Mouse (Mus musculus): Measurements from ENCODE around the gene Retreg1. TPM values are rescaled to one million over a fixed set of nuclear protein-coding genes. Genes with fewer than 3 reads are reported as not detected.

Gene Retreg1
- total RNA-seq, 1 experiment, result 7.1 TPM

DNA sequence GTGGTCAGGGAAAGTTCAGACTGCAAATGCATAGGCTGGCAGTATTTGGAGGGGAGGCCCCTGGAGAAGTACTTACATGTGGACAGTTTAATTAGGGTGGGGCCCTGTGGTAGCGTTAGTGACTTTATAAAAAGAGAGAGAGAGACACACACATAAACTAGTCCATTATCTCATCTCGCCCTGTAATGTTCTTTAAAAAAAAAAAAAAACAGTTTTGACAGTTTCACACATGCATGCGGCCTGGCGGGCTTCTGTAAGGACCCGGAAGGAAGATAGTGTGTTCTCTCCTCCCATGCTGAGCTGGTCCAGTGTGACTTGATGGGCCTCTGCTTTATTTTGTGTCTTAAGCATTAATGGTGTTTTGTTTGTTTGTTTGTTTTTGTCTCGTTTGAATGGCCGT, 95.5 kb downstream of the Retreg1 start:
- no peaks in the 10 kb centered on the region for H3K4me1 ChIP-seq (ENCODE audit: control insufficient read depth in 2 of 2, insufficient read depth in 2 of 2, low read length in 2 of 2, poor library complexity in 1 of 2)
- no peak overlapping the region for H3K9ac ChIP-seq (ENCODE audit: insufficient read depth, low read depth, low read length, poor library complexity, severe bottlenecking)
- H3K36me3 ChIP-seq (ENCODE audit: control insufficient read depth, insufficient read depth, low read length, poor library complexity, severe bottlenecking), result no peaks in the 10 kb centered on the region
- in situ Hi-C loops (cut with MboI; ENCODE audit: low sequenced_read_pairs in 2 of 2, unreplicated experiment in 2 of 2), result no loop called here
- no peaks in the 10 kb centered on the region for H3K9me3 ChIP-seq (ENCODE audit: control insufficient read depth, insufficient read depth, low read depth, low read length)
- H3K4me3 ChIP-seq (ENCODE audit: insufficient read depth in 1 of 2, low read depth in 1 of 2, low read length in 2 of 2, poor library complexity in 1 of 2, severe bottlenecking in 1 of 2), result no peak overlapping the region
- no peak for TF ChIP-seq HCFC1 (IDR thresholded peaks at IDR 0.05; ENCODE audit: borderline replicate concordance, insufficient read depth, low read length)
- DNase-seq (ENCODE audit: low read depth, low spot score), result no peak
- no peak overlapping the region for H3K27ac ChIP-seq (ENCODE audit: insufficient read depth, low read depth, low read length, poor library complexity, severe bottlenecking)

DNA sequence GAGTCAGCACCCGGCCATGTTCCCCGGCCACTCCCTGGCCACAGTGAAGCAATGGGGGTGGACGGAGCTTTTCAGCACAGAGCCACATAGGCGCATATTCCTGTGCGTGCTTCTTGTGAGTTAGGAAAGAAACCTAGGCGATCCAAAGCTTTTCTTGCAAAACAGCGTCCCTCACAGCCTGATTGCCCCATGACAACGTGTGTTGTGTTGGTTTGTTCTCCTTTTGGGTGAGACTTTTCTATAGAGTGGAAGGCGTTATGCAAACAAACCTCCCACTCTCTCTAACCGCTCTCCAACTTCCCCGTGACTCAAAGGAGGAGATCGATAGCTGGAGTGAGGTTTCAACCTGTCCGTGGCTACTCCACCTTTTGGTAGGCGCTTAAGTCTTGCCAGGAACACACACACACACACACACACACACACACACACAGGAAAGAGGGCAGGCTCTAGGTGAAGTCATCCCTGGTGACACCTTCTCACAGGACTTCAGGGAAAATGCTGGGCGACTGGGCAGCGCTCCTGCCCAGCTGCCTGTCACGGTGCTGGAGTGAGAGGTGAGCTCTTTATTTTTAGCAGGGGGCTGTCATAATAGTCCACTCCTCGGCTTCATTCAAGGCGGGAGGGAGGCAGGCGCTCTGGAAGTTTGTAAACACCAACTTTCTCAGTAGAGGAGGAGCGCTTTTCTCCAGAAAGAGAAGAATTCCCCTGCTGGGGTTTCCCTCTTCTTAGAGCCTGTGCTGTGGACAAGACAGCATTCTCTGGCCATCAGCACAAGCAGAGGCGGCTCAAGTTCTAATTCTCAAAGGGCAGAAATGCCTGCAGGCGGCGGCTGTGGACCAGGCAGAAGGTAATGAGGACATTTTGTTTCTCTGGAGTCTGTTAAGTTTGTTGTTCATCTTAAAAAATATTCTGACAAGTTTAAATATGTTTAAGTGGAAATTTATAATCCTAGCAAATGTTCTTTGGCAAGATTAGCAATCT, 97.7 kb downstream of the Retreg1 start:
- TF ChIP-seq ZC3H11A (IDR thresholded peaks at IDR 0.05; ENCODE audit: borderline replicate concordance, low read depth, low read length) (no peak), HCFC1 (IDR thresholded peaks at IDR 0.05; ENCODE audit: borderline replicate concordance, insufficient read depth, low read length) (no peak), ZNF384 (IDR thresholded peaks at IDR 0.05; ENCODE audit: low read depth, low read length) (no peak), MAFK (IDR thresholded peaks at IDR 0.05; ENCODE audit: insufficient read depth, low read depth, low read length) (no peak), CHD2 (IDR thresholded peaks at IDR 0.05; ENCODE audit: low read depth, low read length) (no peak)
- Histone ChIP-seq H3K36me3 (ENCODE audit: control insufficient read depth, insufficient read depth, low read length, poor library complexity, severe bottlenecking) (no peaks in the 10 kb centered on the region), H3K27ac (ENCODE audit: insufficient read depth, low read depth, low read length, poor library complexity, severe bottlenecking) (no peak overlapping the region), H3K9me3 (ENCODE audit: control insufficient read depth, insufficient read depth, low read depth, low read length) (no peaks in the 10 kb centered on the region), H3K4me3 (ENCODE audit: insufficient read depth in 1 of 2, low read depth in 1 of 2, low read length in 2 of 2, poor library complexity in 1 of 2, severe bottlenecking in 1 of 2) (0 out of 4 replicates have a peak overlapping the region, but pooled peaks have one; percentile 2), H3K9ac (ENCODE audit: insufficient read depth, low read depth, low read length, poor library complexity, severe bottlenecking) (no peak overlapping the region), H3K4me1 (ENCODE audit: control insufficient read depth in 2 of 2, insufficient read depth in 2 of 2, low read length in 2 of 2, poor library complexity in 1 of 2) (no peaks in the 10 kb centered on the region)
- in situ Hi-C loops (cut with MboI; ENCODE audit: low sequenced_read_pairs in 2 of 2, unreplicated experiment in 2 of 2), result no loop called here
- no peak for DNase-seq (ENCODE audit: low read depth, low spot score)

DNA sequence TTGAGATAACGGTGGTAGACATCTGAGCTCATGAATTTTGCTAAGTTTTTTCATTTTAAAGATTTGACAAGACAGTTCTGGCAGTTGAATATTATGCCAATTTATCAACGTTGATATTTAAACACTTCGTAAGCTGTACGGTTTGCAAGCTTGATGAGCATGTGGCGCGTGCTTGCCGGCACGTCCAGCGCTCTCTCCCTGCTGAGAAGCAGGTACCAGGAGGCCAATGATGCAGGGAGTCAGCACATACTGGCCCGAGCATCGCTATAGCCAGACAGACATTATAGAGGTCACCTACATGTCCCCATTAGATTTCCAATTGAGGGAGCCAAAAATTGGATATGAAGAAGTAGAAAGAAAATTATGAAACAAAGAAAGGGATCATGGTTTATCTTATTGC, 98.5 kb downstream of the Retreg1 start:
- in situ Hi-C loops (cut with MboI; ENCODE audit: low sequenced_read_pairs in 2 of 2, unreplicated experiment in 2 of 2), result no loop called here
- no peaks in the 10 kb centered on the region for H3K36me3 ChIP-seq (ENCODE audit: control insufficient read depth, insufficient read depth, low read length, poor library complexity, severe bottlenecking)
- H3K27ac ChIP-seq (ENCODE audit: insufficient read depth, low read depth, low read length, poor library complexity, severe bottlenecking), result no peak overlapping the region
- H3K9ac ChIP-seq (ENCODE audit: insufficient read depth, low read depth, low read length, poor library complexity, severe bottlenecking), result no peak overlapping the region
- no peaks in the 10 kb centered on the region for H3K9me3 ChIP-seq (ENCODE audit: control insufficient read depth, insufficient read depth, low read depth, low read length)
- DNase-seq (ENCODE audit: low read depth, low spot score), result no peak
- H3K4me1 ChIP-seq (ENCODE audit: control insufficient read depth in 2 of 2, insufficient read depth in 2 of 2, low read length in 2 of 2, poor library complexity in 1 of 2), result no peaks in the 10 kb centered on the region
- no peak for TF ChIP-seq ZNF384 (IDR thresholded peaks at IDR 0.05; ENCODE audit: low read depth, low read length)
- TF ChIP-seq ZC3H11A (IDR thresholded peaks at IDR 0.05; ENCODE audit: borderline replicate concordance, low read depth, low read length), result no peak
- TF ChIP-seq CHD2 (IDR thresholded peaks at IDR 0.05; ENCODE audit: low read depth, low read length), result no peak
- no peak for TF ChIP-seq MAFK (IDR thresholded peaks at IDR 0.05; ENCODE audit: insufficient read depth, low read depth, low read length)
- TF ChIP-seq HCFC1 (IDR thresholded peaks at IDR 0.05; ENCODE audit: borderline replicate concordance, insufficient read depth, low read length), result no peak
- H3K4me3 ChIP-seq (ENCODE audit: insufficient read depth in 1 of 2, low read depth in 1 of 2, low read length in 2 of 2, poor library complexity in 1 of 2, severe bottlenecking in 1 of 2), result no peak overlapping the region

DNA sequence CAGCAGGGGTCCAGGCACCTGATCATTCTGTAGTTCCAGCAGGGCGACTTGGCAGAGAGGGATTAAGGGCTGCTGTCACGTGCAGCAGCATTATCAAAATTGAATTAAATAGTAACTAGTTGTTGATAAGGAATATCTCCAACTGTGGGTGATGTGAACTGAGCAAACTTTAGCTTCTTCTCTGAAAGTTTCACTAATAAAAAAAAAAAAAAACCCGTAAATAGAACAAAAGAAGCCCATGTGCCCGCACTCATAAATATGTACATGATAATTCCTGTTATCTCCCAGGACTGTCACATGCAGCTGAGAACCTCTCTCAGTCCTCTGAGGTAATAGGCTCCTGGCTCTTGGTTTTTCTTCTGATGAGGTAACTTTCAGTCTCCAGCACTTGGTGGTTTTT, 99.4 kb downstream of the Retreg1 start:
- H3K27ac ChIP-seq (ENCODE audit: insufficient read depth, low read depth, low read length, poor library complexity, severe bottlenecking), result no peak overlapping the region
- no peaks in the 10 kb centered on the region for H3K9me3 ChIP-seq (ENCODE audit: control insufficient read depth, insufficient read depth, low read depth, low read length)
- DNase-seq (ENCODE audit: low read depth, low spot score), result no peak
- no peaks in the 10 kb centered on the region for H3K36me3 ChIP-seq (ENCODE audit: control insufficient read depth, insufficient read depth, low read length, poor library complexity, severe bottlenecking)
- no peak overlapping the region for H3K4me3 ChIP-seq (ENCODE audit: insufficient read depth in 1 of 2, low read depth in 1 of 2, low read length in 2 of 2, poor library complexity in 1 of 2, severe bottlenecking in 1 of 2)
- H3K9ac ChIP-seq (ENCODE audit: insufficient read depth, low read depth, low read length, poor library complexity, severe bottlenecking), result no peak overlapping the region
- no peak for TF ChIP-seq ZC3H11A (IDR thresholded peaks at IDR 0.05; ENCODE audit: borderline replicate concordance, low read depth, low read length)
- no peak for TF ChIP-seq CHD2 (IDR thresholded peaks at IDR 0.05; ENCODE audit: low read depth, low read length)
- TF ChIP-seq ZNF384 (IDR thresholded peaks at IDR 0.05; ENCODE audit: low read depth, low read length), result no peak
- TF ChIP-seq MAFK (IDR thresholded peaks at IDR 0.05; ENCODE audit: insufficient read depth, low read depth, low read length), result no peak
- no peak for TF ChIP-seq HCFC1 (IDR thresholded peaks at IDR 0.05; ENCODE audit: borderline replicate concordance, insufficient read depth, low read length)
- in situ Hi-C loops (cut with MboI; ENCODE audit: low sequenced_read_pairs in 2 of 2, unreplicated experiment in 2 of 2), result no loop called here
- no peaks in the 10 kb centered on the region for H3K4me1 ChIP-seq (ENCODE audit: control insufficient read depth in 2 of 2, insufficient read depth in 2 of 2, low read length in 2 of 2, poor library complexity in 1 of 2)
